Mouse (Mus musculus) yolk sac, embryonic 10.5 days (tissue): ENCODE results near the gene Lexm.

Source experiments
- DNase-seq: peaks from one replicate; pipeline ENCODE4 v3.0.0-alpha.2; 2017; ENCODE audit warnings: low spot score

Lexm gene

GRCm38 (mm10) chr4:106581865-106582204 lies 35.2 kb downstream of the Lexm start:
- no peak for DNase-seq

GRCm38 (mm10) chr4:106581176-106581864 lies 35.7 kb downstream of the Lexm start:
- DNase-seq, result no peak

GRCm38 (mm10) chr4:106577511-106577910 lies 39.5 kb downstream of the Lexm start:
- no peak for DNase-seq

GRCm38 (mm10) chr4:106575022-106575421 lies 42.0 kb downstream of the Lexm start:
- no peak for DNase-seq

GRCm38 (mm10) chr4:106571081-106571724 lies 45.8 kb downstream of the Lexm start:
- no peak for DNase-seq

- DNase-seq, result no peak
These were observed 47.4 kb downstream of the Lexm start for GRCm38 (mm10) chr4:106569680-106570079.

- DNase-seq, result no peak
These were observed 52.9 kb downstream of the Lexm start for GRCm38 (mm10) chr4:106564161-106564560.

- peak; percentile 90 for DNase-seq
These were observed 53.9 kb downstream of the Lexm start for GRCm38 (mm10) chr4:106562837-106563790.

GRCm38 (mm10) chr4:106562006-106562405 lies 55.0 kb downstream of the Lexm start:
- no peak for DNase-seq

GRCm38 (mm10) chr4:106560846-106561781 lies 55.9 kb downstream of the Lexm start, which contains the start of gene Dhcr24:
TSS of gene Dhcr24 (plus strand) at chr4:106561038.
- peak; percentile 97 for DNase-seq

- peak; percentile 80 for DNase-seq
These were observed 56.7 kb downstream of the Lexm start for GRCm38 (mm10) chr4:106560213-106560845.

- peak; percentile 59 for DNase-seq
These were observed 57.5 kb downstream of the Lexm start for GRCm38 (mm10) chr4:106559343-106560212.

GRCm38 (mm10) chr4:106557978-106558377 lies 59.1 kb downstream of the Lexm start:
- no peak for DNase-seq

GRCm38 (mm10) chr4:106557262-106557661 lies 59.8 kb downstream of the Lexm start:
- DNase-seq, result no peak

- DNase-seq, result no peak
These were observed 66.4 kb downstream of the Lexm start for GRCm38 (mm10) chr4:106550516-106551166.

- no peak for DNase-seq
These were observed 68.9 kb downstream of the Lexm start for GRCm38 (mm10) chr4:106548113-106548512.

GRCm38 (mm10) chr4:106546896-106547295 lies 70.1 kb downstream of the Lexm start:
- no peak for DNase-seq

- DNase-seq, result peak; percentile 35
These were observed 71.1 kb downstream of the Lexm start for GRCm38 (mm10) chr4:106545817-106546373.

GRCm38 (mm10) chr4:106542211-106542610 lies 74.8 kb downstream of the Lexm start:
- DNase-seq, result no peak
